Mouse (Mus musculus): ENCODE results near the gene Lhx6. TPM values are rescaled to one million over a fixed set of nuclear protein-coding genes. Genes with fewer than 3 reads are reported as not detected.
"Not testable (repeated sequence)": the region's sequence is repeated elsewhere in the genome, so short reads cannot be mapped to it uniquely, and the experiment has no call there.

Gene Lhx6
- polyA plus RNA-seq (2012; rRNA removed), result 0.71 and 0.79 TPM in 2 replicates

- no peak for DNase-seq (ENCODE audit: low read depth in 1 of 2, low spot score in 2 of 2)
- Histone ChIP-seq H3K4me1 (ENCODE audit: control insufficient read depth, insufficient read depth, insufficient read length) (peaks cover 4% of the 10 kb centered on the region), H3K4me3 (ENCODE audit: extremely low read depth, insufficient read depth, insufficient read length) (no peak within 1 kb of the TSS; the same call in 1 of the 2 replicates), H3K27ac (ENCODE audit: insufficient read depth, low read length) (no peak within 1 kb of the TSS), H3K27me3 (ENCODE audit: control insufficient read depth, insufficient read depth, low read length) (peaks cover 20% of the 10 kb centered on the region), H3K36me3 (ENCODE audit: control insufficient read depth, insufficient read depth, low read length) (no peaks in the 10 kb centered on the region)
- TF ChIP-seq CTCF (IDR thresholded peaks at IDR 0.05; ENCODE audit: extremely low read depth, insufficient read depth, insufficient read length, insufficient replicate concordance) (no peak), POLR2A (IDR thresholded peaks at IDR 0.05; ENCODE audit: low read depth, low read length) (no peak)
- WGBS, result 2% methylated on average over 55 of the region's 58 CpGs
Observed at GRCm38 (mm10) chr2:36104956-36105741, at the start of gene Lhx6. TSS of gene Lhx6 (minus strand) at chr2:36105408.

GRCm38 (mm10) chr2:36152401-36152800 lies 47.2 kb upstream of the Lhx6 start:
- H3K36me3 ChIP-seq (ENCODE audit: control insufficient read depth, insufficient read depth, low read length); H3K27ac ChIP-seq (ENCODE audit: insufficient read depth, low read length); H3K4me1 ChIP-seq (ENCODE audit: control insufficient read depth, insufficient read depth, insufficient read length); H3K4me3 ChIP-seq (ENCODE audit: extremely low read depth, insufficient read depth, insufficient read length); DNase-seq (ENCODE audit: low read depth in 1 of 2, low spot score in 2 of 2); H3K27me3 ChIP-seq (ENCODE audit: control insufficient read depth, insufficient read depth, low read length): not testable (repeated sequence)
- 94% methylated on average over 4 of the region's 4 CpGs for WGBS

- H3K4me3 ChIP-seq (ENCODE audit: extremely low read depth, insufficient read depth, insufficient read length), result no peak overlapping the region
- WGBS, result 96% methylated on average over 7 of the region's 7 CpGs
- TF ChIP-seq CTCF (IDR thresholded peaks at IDR 0.05; ENCODE audit: extremely low read depth, insufficient read depth, insufficient read length, insufficient replicate concordance) (no peak), POLR2A (IDR thresholded peaks at IDR 0.05; ENCODE audit: low read depth, low read length) (no peak)
- no peaks in the 10 kb centered on the region for H3K27me3 ChIP-seq (ENCODE audit: control insufficient read depth, insufficient read depth, low read length)
- H3K36me3 ChIP-seq (ENCODE audit: control insufficient read depth, insufficient read depth, low read length), result peaks cover 7% of the 10 kb centered on the region
- H3K4me1 ChIP-seq (ENCODE audit: control insufficient read depth, insufficient read depth, insufficient read length), result peaks cover 2% of the 10 kb centered on the region; the same call in 1 of the 2 replicates
- H3K27ac ChIP-seq (ENCODE audit: insufficient read depth, low read length), result no peak overlapping the region
- DNase-seq (ENCODE audit: low read depth in 1 of 2, low spot score in 2 of 2), result no peak
Observed at GRCm38 (mm10) chr2:36148876-36149365, 43.7 kb upstream of the Lhx6 start.

GRCm38 (mm10) chr2:36139096-36139495 lies 33.9 kb upstream of the Lhx6 start:
- no peaks in the 10 kb centered on the region for H3K27me3 ChIP-seq (ENCODE audit: control insufficient read depth, insufficient read depth, low read length)
- peaks cover 3% of the 10 kb centered on the region; the same call in 1 of the 2 replicates for H3K36me3 ChIP-seq (ENCODE audit: control insufficient read depth, insufficient read depth, low read length)
- no peak for DNase-seq (ENCODE audit: low read depth in 1 of 2, low spot score in 2 of 2)
- no peak overlapping the region for H3K4me3 ChIP-seq (ENCODE audit: extremely low read depth, insufficient read depth, insufficient read length)
- TF ChIP-seq CTCF (IDR thresholded peaks at IDR 0.05; ENCODE audit: extremely low read depth, insufficient read depth, insufficient read length, insufficient replicate concordance) (no peak), POLR2A (IDR thresholded peaks at IDR 0.05; ENCODE audit: low read depth, low read length) (no peak)
- no peak overlapping the region for H3K27ac ChIP-seq (ENCODE audit: insufficient read depth, low read length)
- no peaks in the 10 kb centered on the region; the same call in 1 of the 2 replicates for H3K4me1 ChIP-seq (ENCODE audit: control insufficient read depth, insufficient read depth, insufficient read length)
- WGBS, result 80% methylated on average over 2 of the region's 2 CpGs

- Histone ChIP-seq H3K27ac (ENCODE audit: insufficient read depth, low read length) (peak within 1 kb of the TSS; percentile 92), H3K4me1 (ENCODE audit: control insufficient read depth, insufficient read depth, insufficient read length) (no peaks in the 10 kb centered on the region; the same call in 1 of the 2 replicates), H3K27me3 (ENCODE audit: control insufficient read depth, insufficient read depth, low read length) (no peaks in the 10 kb centered on the region), H3K36me3 (ENCODE audit: control insufficient read depth, insufficient read depth, low read length) (peaks cover 9% of the 10 kb centered on the region), H3K4me3 (ENCODE audit: extremely low read depth, insufficient read depth, insufficient read length) (peak within 1 kb of the TSS; percentile 77)
- WGBS, result under 1% methylated on average over 50 of the region's 50 CpGs
- DNase-seq (ENCODE audit: low read depth in 1 of 2, low spot score in 2 of 2), result peak; percentile 79 to 85
- TF ChIP-seq POLR2A (IDR thresholded peaks at IDR 0.05; ENCODE audit: low read depth, low read length) (peak; percentile 38; the same call in 1 of the 2 replicates), CTCF (IDR thresholded peaks at IDR 0.05; ENCODE audit: extremely low read depth, insufficient read depth, insufficient read length, insufficient replicate concordance) (no peak)
Observed at GRCm38 (mm10) chr2:36136300-36136941, 31.2 kb upstream of the Lhx6 start, which contains the start of the genes Mrrf and Rbm18. TSS of gene Mrrf (plus strand) at chr2:36136389. TSS of gene Rbm18 (minus strand) at chr2:36136773.

- DNase-seq (ENCODE audit: low read depth in 1 of 2, low spot score in 2 of 2), result no peak
- TF ChIP-seq CTCF (IDR thresholded peaks at IDR 0.05; ENCODE audit: extremely low read depth, insufficient read depth, insufficient read length, insufficient replicate concordance) (no peak), POLR2A (IDR thresholded peaks at IDR 0.05; ENCODE audit: low read depth, low read length) (no peak)
- H3K27me3 ChIP-seq (ENCODE audit: control insufficient read depth, insufficient read depth, low read length), result no peaks in the 10 kb centered on the region
- WGBS, result 2% methylated on average over 4 of the region's 4 CpGs
- H3K4me1 ChIP-seq (ENCODE audit: control insufficient read depth, insufficient read depth, insufficient read length), result no peaks in the 10 kb centered on the region; the same call in 1 of the 2 replicates
- H3K27ac ChIP-seq (ENCODE audit: insufficient read depth, low read length), result peak overlapping the region; percentile 92
- peaks cover 13% of the 10 kb centered on the region for H3K36me3 ChIP-seq (ENCODE audit: control insufficient read depth, insufficient read depth, low read length)
- peak overlapping the region; percentile 77 for H3K4me3 ChIP-seq (ENCODE audit: extremely low read depth, insufficient read depth, insufficient read length)
Observed at GRCm38 (mm10) chr2:36135887-36136286, 30.7 kb upstream of the Lhx6 start.

Data from spleen, adult 2 months (tissue).